Mouse (Mus musculus) bone marrow macrophage, adult 2 months (primary cell): Measurements from ENCODE around the gene Selp.

Experiments used
- CTCF ChIP-seq: IDR thresholded peaks from 2 replicates; pipeline ENCODE4 v1.5.1; 2012; ENCODE audit warnings: low read depth, mild to moderate bottlenecking, low read length, moderate library complexity
- POLR2A ChIP-seq: IDR thresholded peaks from 2 replicates; pipeline ENCODE4 v1.6.1; 2012; ENCODE audit warnings: mild to moderate bottlenecking, low read depth, low read length, borderline replicate concordance

DNA sequence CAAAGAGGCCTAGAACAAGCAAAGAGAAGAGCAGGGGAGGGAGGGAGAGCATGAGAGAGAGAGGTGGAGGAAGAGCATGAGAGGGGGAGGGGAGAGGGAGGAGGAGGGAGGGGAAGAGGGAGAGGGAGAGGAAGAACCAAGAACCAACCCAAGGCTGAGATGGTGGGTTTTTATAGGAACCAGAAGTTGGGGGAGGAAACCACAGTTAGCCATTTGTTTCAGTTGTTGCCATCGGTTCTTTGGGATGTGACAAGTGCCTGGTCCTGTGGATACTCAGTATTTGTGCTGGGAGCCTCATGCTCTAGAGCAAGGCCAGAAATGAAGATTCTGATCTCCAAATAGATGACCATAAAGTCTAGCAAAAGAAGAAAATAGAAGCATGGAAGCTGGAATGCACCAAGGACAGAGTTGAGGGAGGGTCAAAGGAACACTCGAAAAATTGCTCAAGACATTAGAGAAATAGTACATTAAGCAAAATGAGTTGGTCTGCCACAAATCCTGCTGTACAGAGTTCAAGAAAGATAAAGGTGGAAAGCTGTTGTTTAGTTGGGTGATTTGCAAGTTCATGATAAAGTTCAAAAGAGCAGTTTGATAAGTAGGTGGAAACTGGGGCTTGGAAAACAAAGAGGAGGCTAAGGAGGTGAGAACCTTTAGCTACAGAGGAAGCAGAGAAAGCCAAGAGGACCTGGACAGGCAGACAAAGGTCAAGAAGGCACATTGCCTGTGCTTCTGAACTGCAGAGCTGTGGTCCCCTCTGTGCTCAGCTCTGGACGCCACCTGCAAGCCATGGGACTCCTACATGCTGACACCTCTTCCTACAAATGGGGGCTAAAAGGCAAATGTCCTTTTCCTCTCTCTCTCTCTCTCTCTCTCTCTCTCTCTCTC is 5.1 kb downstream of the Selp start:
- TF ChIP-seq POLR2A: no peak
- TF ChIP-seq CTCF: no peak
